Mouse (Mus musculus) small intestine, adult 2 months (tissue): ENCODE data around the gene Apbb2.

Experiments
- CTCF ChIP-seq: fragments of 200-500 bp; IDR thresholded peaks from 2 replicates; pipeline ENCODE4 v1.5.1; 2012; ENCODE audit warnings: low read depth, mild to moderate bottlenecking, control low read depth, inconsistent platforms, low read length, moderate library complexity, mixed read lengths; ENCODE audit not compliant: insufficient replicate concordance, insufficient read length; ENCODE audit errors: extremely low read depth
- POLR2A ChIP-seq: fragments of 200-500 bp; IDR thresholded peaks from 2 replicates; pipeline ENCODE4 v1.6.1; 2012; ENCODE audit warnings: low read depth, mild to moderate bottlenecking, control low read depth, inconsistent platforms, low read length, moderate library complexity

DNA sequence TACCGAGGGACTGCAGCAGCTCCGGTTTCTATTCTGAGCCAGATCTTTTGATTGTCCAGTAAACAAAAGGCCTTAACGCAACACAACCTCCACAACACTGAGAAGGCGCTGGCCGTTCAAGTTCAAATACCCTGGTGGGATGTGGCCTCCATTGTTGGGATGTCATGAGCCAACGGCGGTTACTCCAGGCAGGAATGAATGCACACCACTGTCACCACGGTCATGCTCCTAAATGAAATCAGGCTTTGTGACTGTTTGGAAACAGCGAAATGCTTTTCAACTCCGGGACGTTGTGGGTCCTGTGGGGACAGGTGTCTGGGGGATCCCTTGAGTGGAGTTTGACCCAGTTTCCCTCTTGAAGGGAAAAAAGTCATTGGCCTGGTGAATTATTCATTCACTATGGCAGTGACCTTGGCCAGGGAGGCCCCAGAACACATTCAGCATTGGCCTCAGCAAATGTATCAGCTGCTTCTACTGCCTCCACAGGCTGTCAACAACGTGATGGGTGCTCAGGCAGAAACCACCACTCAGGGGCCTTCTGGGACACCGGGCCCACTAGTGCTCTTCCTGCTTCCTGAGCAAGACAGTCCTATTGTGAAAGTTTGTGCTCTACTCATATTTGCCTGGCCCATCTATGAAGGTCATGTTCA lies 244.9 kb downstream of the Apbb2 start:
- no peak for TF ChIP-seq POLR2A
- TF ChIP-seq CTCF = no peak
